Mouse (Mus musculus) stomach, embryonic 16.5 days (tissue): ENCODE measurements around the gene Gas7. TPM values are rescaled to one million over a fixed set of nuclear protein-coding genes. Genes with fewer than 3 reads are reported as not detected.

Source experiments
- ATAC-seq: fragments of 200-750 bp; cut with Nextera tagmentation; 2 replicates; pipeline ENCODE4 v1.8.0; 2017; ENCODE audit warnings: moderate number of reproducible peaks, moderate TSS enrichment; ENCODE audit not compliant: insufficient read depth, low FRiP score
- H3K27ac ChIP-seq: fragments of 300-500 bp; sonication (generic); 2 replicates; pipeline ENCODE4 v1.5.1; 2014; ENCODE audit warnings: low read length
- H3K27me3 ChIP-seq: fragments of 300-500 bp; sonication (generic); 2 replicates; pipeline ENCODE4 v1.6.1; 2014; ENCODE audit warnings: low read length, control low read depth, mixed read lengths; ENCODE audit not compliant: control insufficient read depth, insufficient read depth
- H3K36me3 ChIP-seq: fragments of 300-500 bp; sonication (generic); 2 replicates; pipeline ENCODE4 v1.6.1; 2014; ENCODE audit warnings: low read length; ENCODE audit not compliant: control insufficient read depth, insufficient read depth
- H3K4me1 ChIP-seq: fragments of 300-500 bp; sonication (generic); 2 replicates; pipeline ENCODE4 v1.6.1; 2014; ENCODE audit warnings: low read length, control low read depth, mixed read lengths; ENCODE audit not compliant: control insufficient read depth, insufficient read depth
- H3K4me2 ChIP-seq: fragments of 300-500 bp; sonication (generic); 2 replicates; pipeline ENCODE4 v1.6.1; 2014; ENCODE audit warnings: low read depth, low read length, mixed read lengths
- H3K4me3 ChIP-seq: fragments of 300-500 bp; sonication (generic); replicated peaks from 2 replicates; pipeline ENCODE4 v1.5.1; 2014; ENCODE audit warnings: mild to moderate bottlenecking, low read length
- H3K9ac ChIP-seq: fragments of 300-500 bp; sonication (generic); 2 replicates; pipeline ENCODE4 v1.6.1; 2014; ENCODE audit warnings: low read length
- H3K9me3 ChIP-seq: fragments of 300-500 bp; sonication (generic); replicated peaks from 2 replicates; pipeline ENCODE4 v1.6.1; 2016; ENCODE audit warnings: low read length, control low read depth; ENCODE audit not compliant: control insufficient read depth
- WGBS: fragments of 180-500 bp; shearing (Covaris S2); extraction: QIAGEN DNeasy Blood & Tissue Kit; methylation state at CpG from one replicate; pipeline ENCODE4 v1.1.7; 2014; 5-methylcytosine and 5-hydroxymethylcytosine counted together
- polyA plus RNA-seq: library from polyadenylated mRNA; unstranded; fragments of >200 nt; fragmentation: Nextera tagmentation; extraction: Ambion mirVana; gene quantifications from 2 replicates; pipeline ENCODE4 v1.2.1, GENCODE M21; 2015

Gene Gas7
- polyA plus RNA-seq, 1 experiment from 2014 or later: 15.5 TPM

- no peaks in the 10 kb centered on the region for H3K9me3 ChIP-seq
- H3K27me3 ChIP-seq: no peaks in the 10 kb centered on the region
- 75% methylated on average over 6 of the region's 6 CpGs for WGBS
- H3K9ac ChIP-seq: no peak overlapping the region
- no peak overlapping the region for H3K27ac ChIP-seq
- peaks cover 18% of the 10 kb centered on the region; the same call in 1 of the 2 replicates for H3K4me1 ChIP-seq
- H3K4me3 ChIP-seq: no peak overlapping the region
- H3K4me2 ChIP-seq: no peak overlapping the region
- ATAC-seq: no peak
- H3K36me3 ChIP-seq: no peaks in the 10 kb centered on the region
These were observed 129.8 kb downstream of the Gas7 start for GRCm38 (mm10) chr11:67585016-67585415.

- ATAC-seq: no peak
- Histone ChIP-seq H3K27me3 (no peaks in the 10 kb centered on the region), H3K4me3 (no peak overlapping the region), H3K9ac (no peak overlapping the region), H3K9me3 (no peaks in the 10 kb centered on the region), H3K4me1 (peaks cover 18% of the 10 kb centered on the region; the same call in 1 of the 2 replicates), H3K36me3 (no peaks in the 10 kb centered on the region), H3K27ac (peak overlapping the region; percentile 61), H3K4me2 (no peak overlapping the region)
- WGBS: 75% methylated on average over 2 of the region's 2 CpGs
These were observed 130.4 kb downstream of the Gas7 start for GRCm38 (mm10) chr11:67585629-67586028.

- Histone ChIP-seq H3K4me3 (no peak overlapping the region), H3K36me3 (no peaks in the 10 kb centered on the region), H3K4me1 (0 out of 2 replicates have a peak, but pooled peaks cover 11% of the 10 kb centered on the region), H3K9me3 (no peaks in the 10 kb centered on the region), H3K27ac (peak overlapping the region; percentile 61), H3K9ac (peak overlapping the region; percentile 42; the same call in 1 of the 2 replicates), H3K4me2 (no peak overlapping the region), H3K27me3 (no peaks in the 10 kb centered on the region)
- 76% methylated on average over 3 of the region's 3 CpGs for WGBS
- ATAC-seq: peak; percentile 48
These were observed 131.2 kb downstream of the Gas7 start for GRCm38 (mm10) chr11:67586231-67586994.

GRCm38 (mm10) chr11:67588196-67588827 is 133.1 kb downstream of the Gas7 start:
- Histone ChIP-seq H3K27ac (no peak overlapping the region), H3K27me3 (no peaks in the 10 kb centered on the region), H3K9ac (no peak overlapping the region), H3K36me3 (no peaks in the 10 kb centered on the region), H3K9me3 (no peaks in the 10 kb centered on the region), H3K4me1 (0 out of 2 replicates have a peak, but pooled peaks cover 7% of the 10 kb centered on the region), H3K4me3 (no peak overlapping the region; the same call in 1 of the 2 replicates), H3K4me2 (no peak overlapping the region)
- 70% methylated on average over 8 of the region's 8 CpGs for WGBS
- ATAC-seq: no peak

- no peak overlapping the region; the same call in 1 of the 2 replicates for H3K4me3 ChIP-seq
- 51% methylated on average over 9 of the region's 9 CpGs for WGBS
- no peak overlapping the region for H3K27ac ChIP-seq
- H3K4me2 ChIP-seq: peak overlapping the region; percentile 13; the same call in 1 of the 2 replicates
- H3K36me3 ChIP-seq: no peaks in the 10 kb centered on the region
- H3K9ac ChIP-seq: no peak overlapping the region
- no peaks in the 10 kb centered on the region for H3K27me3 ChIP-seq
- 0 out of 2 replicates have a peak, but pooled peaks cover 7% of the 10 kb centered on the region for H3K4me1 ChIP-seq
- ATAC-seq: no peak
- H3K9me3 ChIP-seq: peaks cover 4% of the 10 kb centered on the region; the same call in 1 of the 2 replicates
These were observed 133.6 kb downstream of the Gas7 start for GRCm38 (mm10) chr11:67588828-67589314.

- 64% methylated on average over 6 of the region's 6 CpGs for WGBS
- H3K4me2 ChIP-seq: no peak overlapping the region
- H3K27me3 ChIP-seq: no peaks in the 10 kb centered on the region
- H3K4me3 ChIP-seq: no peak overlapping the region
- peaks cover 5% of the 10 kb centered on the region; the same call in 1 of the 2 replicates for H3K9me3 ChIP-seq
- no peak overlapping the region for H3K9ac ChIP-seq
- no peaks in the 10 kb centered on the region for H3K4me1 ChIP-seq
- no peak overlapping the region for H3K27ac ChIP-seq
- H3K36me3 ChIP-seq: no peaks in the 10 kb centered on the region
- ATAC-seq: no peak
These were observed 141.0 kb downstream of the Gas7 start for GRCm38 (mm10) chr11:67596233-67596632.

- ATAC-seq: no peak
- Histone ChIP-seq H3K27me3 (no peaks in the 10 kb centered on the region), H3K4me3 (no peak overlapping the region), H3K9ac (no peak overlapping the region), H3K9me3 (peaks cover 5% of the 10 kb centered on the region; the same call in 1 of the 2 replicates), H3K36me3 (no peaks in the 10 kb centered on the region), H3K4me1 (no peaks in the 10 kb centered on the region), H3K27ac (no peak overlapping the region), H3K4me2 (no peak overlapping the region)
- WGBS: 88% methylated on average over 6 of the region's 6 CpGs
These were observed 141.6 kb downstream of the Gas7 start for GRCm38 (mm10) chr11:67596856-67597255.

GRCm38 (mm10) chr11:67597388-67597787 is 142.2 kb downstream of the Gas7 start:
- no peaks in the 10 kb centered on the region for H3K4me1 ChIP-seq
- peaks cover 5% of the 10 kb centered on the region; the same call in 1 of the 2 replicates for H3K9me3 ChIP-seq
- H3K27me3 ChIP-seq: no peaks in the 10 kb centered on the region
- no peak overlapping the region for H3K27ac ChIP-seq
- no peak overlapping the region for H3K4me3 ChIP-seq
- no peaks in the 10 kb centered on the region for H3K36me3 ChIP-seq
- 77% methylated on average over 7 of the region's 7 CpGs for WGBS
- H3K4me2 ChIP-seq: no peak overlapping the region
- H3K9ac ChIP-seq: no peak overlapping the region
- no peak for ATAC-seq

- H3K27ac ChIP-seq: no peak overlapping the region
- WGBS: 44% methylated on average over 1 of the region's 1 CpGs
- H3K4me3 ChIP-seq: no peak overlapping the region
- H3K4me2 ChIP-seq: no peak overlapping the region
- H3K9me3 ChIP-seq: no peaks in the 10 kb centered on the region
- no peak overlapping the region for H3K9ac ChIP-seq
- H3K27me3 ChIP-seq: no peaks in the 10 kb centered on the region
- no peaks in the 10 kb centered on the region for H3K36me3 ChIP-seq
- no peak for ATAC-seq
- no peaks in the 10 kb centered on the region for H3K4me1 ChIP-seq
These were observed 143.9 kb downstream of the Gas7 start for GRCm38 (mm10) chr11:67599141-67599540.
